Mouse (Mus musculus): ENCODE data around the gene Trub1.

Gene Trub1

GRCm38 (mm10) chr19:57452492-57453217 lies at the start of gene Trub1:
Gene Trub1, plus strand, starts transcription at chr19:57452912.
- peak; percentile 83 for DNase-seq (ENCODE audit: low read depth, low spot score)

GRCm38 (mm10) chr19:57403700-57404501 lies 48.8 kb upstream of the Trub1 start:
- DNase-seq (ENCODE audit: low read depth, low spot score) = peak; percentile 77

GRCm38 (mm10) chr19:57404502-57404848 lies 48.2 kb upstream of the Trub1 start:
- peak; percentile 25 for DNase-seq (ENCODE audit: low read depth, low spot score)

GRCm38 (mm10) chr19:57407947-57408346 lies 44.8 kb upstream of the Trub1 start:
- no peak for DNase-seq (ENCODE audit: low read depth, low spot score)

- peak; percentile 30 for DNase-seq (ENCODE audit: low read depth, low spot score)
Measured at GRCm38 (mm10) chr19:57411375-57412196, 41.1 kb upstream of the Trub1 start.

- DNase-seq (ENCODE audit: low read depth, low spot score) = no peak
Measured at GRCm38 (mm10) chr19:57413170-57413569, 39.5 kb upstream of the Trub1 start.

- peak; percentile 21 for DNase-seq (ENCODE audit: low read depth, low spot score)
Measured at GRCm38 (mm10) chr19:57413918-57414317, 38.8 kb upstream of the Trub1 start.

- DNase-seq (ENCODE audit: low read depth, low spot score) = peak; percentile 20
Measured at GRCm38 (mm10) chr19:57415031-57415807, 37.5 kb upstream of the Trub1 start.

GRCm38 (mm10) chr19:57417800-57418580 lies 34.7 kb upstream of the Trub1 start:
- DNase-seq (ENCODE audit: low read depth, low spot score) = peak; percentile 91

GRCm38 (mm10) chr19:57423402-57423801 lies 29.3 kb upstream of the Trub1 start:
- DNase-seq (ENCODE audit: low read depth, low spot score) = no peak

GRCm38 (mm10) chr19:57425296-57425695 lies 27.4 kb upstream of the Trub1 start:
- peak; percentile 51 for DNase-seq (ENCODE audit: low read depth, low spot score)

GRCm38 (mm10) chr19:57426841-57427240 lies 25.9 kb upstream of the Trub1 start:
- DNase-seq (ENCODE audit: low read depth, low spot score) = no peak

- DNase-seq (ENCODE audit: low read depth, low spot score) = no peak
Measured at GRCm38 (mm10) chr19:57427756-57428438, 24.8 kb upstream of the Trub1 start.

GRCm38 (mm10) chr19:57428641-57429040 lies 24.1 kb upstream of the Trub1 start:
- DNase-seq (ENCODE audit: low read depth, low spot score) = no peak

GRCm38 (mm10) chr19:57429926-57430325 lies 22.8 kb upstream of the Trub1 start:
- DNase-seq (ENCODE audit: low read depth, low spot score) = no peak

- DNase-seq (ENCODE audit: low read depth, low spot score) = no peak
Measured at GRCm38 (mm10) chr19:57431476-57431875, 21.2 kb upstream of the Trub1 start.

GRCm38 (mm10) chr19:57434024-57434423 lies 18.7 kb upstream of the Trub1 start:
- DNase-seq (ENCODE audit: low read depth, low spot score) = no peak

GRCm38 (mm10) chr19:57436586-57437021 lies 16.1 kb upstream of the Trub1 start:
- no peak for DNase-seq (ENCODE audit: low read depth, low spot score)

GRCm38 (mm10) chr19:57437042-57437441 lies 15.7 kb upstream of the Trub1 start:
- no peak for DNase-seq (ENCODE audit: low read depth, low spot score)

GRCm38 (mm10) chr19:57439296-57439695 lies 13.4 kb upstream of the Trub1 start:
- peak; percentile 24 for DNase-seq (ENCODE audit: low read depth, low spot score)
